Comparison of ENCODE assay signal across 8 mouse cellular contexts in the genomic region with DNA sequence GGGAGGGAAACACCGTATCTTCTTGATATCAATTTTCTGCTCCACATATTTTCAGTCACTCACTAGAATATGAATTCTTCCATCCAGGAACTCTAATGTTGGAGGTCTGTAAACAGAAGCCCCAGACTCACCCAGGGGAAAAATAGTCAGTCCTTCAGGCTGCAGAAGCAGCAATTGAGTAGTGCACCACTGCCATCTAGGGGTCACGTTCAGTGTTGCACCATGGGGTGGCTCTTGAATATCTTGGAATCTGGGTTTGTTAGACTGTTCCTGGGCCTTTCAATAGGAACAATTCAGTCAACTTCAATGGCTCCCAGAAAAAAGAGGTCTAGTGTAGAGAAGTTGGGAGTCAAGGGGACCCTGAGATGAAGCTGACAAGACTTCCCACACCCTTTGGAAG.
DNase-seq lines count a peak whose midpoint lies in the region; ATAC-seq and TF ChIP-seq lines count a peak whose summit lies in the region.
"Not testable (repeated sequence)": the region's sequence is repeated elsewhere in the genome, so short reads cannot be mapped to it uniquely, and the experiment has no call there.

No protein-coding gene starts in this region.

- ATAC-seq in intestine, embryonic 14.5 days (replicated peaks; ENCODE audit: low FRiP score, low TSS enrichment, low read depth), result not testable (repeated sequence)

- not testable (repeated sequence) for H3K27me3 ChIP-seq in intestine, embryonic 14.5 days (replicated peaks; ENCODE audit: control insufficient read depth, insufficient read depth, low read length)

- 19% methylated on average over 2 of the region's 2 CpGs for WGBS in intestine, embryonic 14.5 days

- H3K4me2 ChIP-seq in intestine, embryonic 14.5 days (ENCODE audit: low read length), result not testable (repeated sequence)

- intact Hi-C loops in gastrocnemius, adult 2 months (cut with DNase I), result loop anchor here (10.0 kb wide), 1 partner anchor 89 kb away; no protein-coding TSS in a partner anchor

- not testable (repeated sequence) for H3K4me3 ChIP-seq in gastrocnemius, adult 2 months; intestine, embryonic 14.5 days (ENCODE audit: low read depth, low read length)

- not testable (repeated sequence) for H3K4me1 ChIP-seq in intestine, embryonic 14.5 days (replicated peaks; ENCODE audit: control insufficient read depth, insufficient read depth, low read length)

- not testable (repeated sequence) for H3K9ac ChIP-seq in intestine, embryonic 14.5 days (ENCODE audit: low read length)

- not testable (repeated sequence) for H3K27ac ChIP-seq in gastrocnemius, adult 2 months; intestine, embryonic 14.5 days (ENCODE audit: low read depth)

- H3K36me3 ChIP-seq in intestine, embryonic 14.5 days (ENCODE audit: control insufficient read depth, insufficient read depth, low read length), result not testable (repeated sequence)

- DNase-seq in adrenal gland, adult 18-20 months (ENCODE audit: low spot score in 2 of 2), result peak; percentile 59 to 60
- peak; percentile 51 to 67 for DNase-seq in cerebellum, postnatal 4 days (ENCODE audit: low spot score in 2 of 2)
- peak; percentile 56 for DNase-seq in gastrocnemius, adult 2 months
- peak; percentile 97 for DNase-seq in intestine, embryonic 14.5 days (ENCODE audit: low spot score)
- DNase-seq in layer of hippocampus, postnatal 36 days, result peak; percentile 52 to 63
- DNase-seq in lung, postnatal 10 days, result peak; percentile 62
- DNase-seq in right cerebral cortex, adult 2 months (ENCODE audit: low spot score in 2 of 2), result peak; percentile 64 to 73
- DNase-seq in thymus, postnatal 4 days, result peak; percentile 65

- not testable (repeated sequence) for H3K9me3 ChIP-seq in intestine, embryonic 14.5 days (ENCODE audit: control insufficient read depth, low read length)

- TF ChIP-seq CTCF in gastrocnemius, adult 2 months (IDR thresholded peaks at IDR 0.05), result peak; percentile 81
